8 mouse cellular contexts compared by ENCODE assay signal in the genomic region with DNA sequence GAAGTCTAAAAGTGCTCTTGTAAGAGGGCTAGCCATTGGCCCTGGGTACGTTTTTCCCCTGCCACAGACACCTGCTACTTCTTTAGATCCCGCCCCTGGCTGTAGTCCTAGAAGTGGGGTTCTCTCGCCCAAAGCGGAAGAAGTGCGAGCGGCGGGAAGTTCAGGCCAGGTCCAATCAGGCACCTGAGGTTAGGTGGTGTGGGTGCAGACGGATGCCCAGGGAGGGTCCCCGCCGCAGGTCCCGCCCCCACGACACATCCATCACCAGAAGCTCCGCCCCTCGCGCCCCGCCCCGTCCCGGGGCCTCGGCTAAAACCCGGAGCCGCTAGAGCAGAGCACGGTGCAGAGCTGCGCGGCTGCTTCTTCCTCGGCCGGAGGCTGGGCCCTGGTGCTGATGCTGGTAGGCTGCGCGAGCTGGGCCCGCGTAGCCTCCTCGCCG. TPM values are rescaled to one million over a fixed set of nuclear protein-coding genes. Genes with fewer than 3 reads are reported as not detected.
DNase-seq lines count a peak whose midpoint lies in the region; ATAC-seq and TF ChIP-seq lines count a peak whose summit lies in the region.

A gene (plus strand): TSS at position 333 of the 439 bp plus-strand sequence.

- peak within 1 kb of the TSS; percentile 48 for H3K9ac ChIP-seq in embryonic facial prominence, embryonic 15.5 days
- 0 out of 2 replicates have a peak within 1 kb of the TSS, but pooled peaks have one; percentile 15 for H3K9ac ChIP-seq in liver, embryonic 15.5 days
- peak within 1 kb of the TSS; percentile 97 for H3K9ac ChIP-seq in neural tube, embryonic 12.5 days
- peak within 1 kb of the TSS; percentile 79 for H3K9ac ChIP-seq in stomach, embryonic 16.5 days (ENCODE audit: low read length)

- no peak within 1 kb of the TSS for H3K27ac ChIP-seq in bone marrow macrophage, adult 2 months (ENCODE audit: insufficient read depth, low read depth, low read length)
- H3K27ac ChIP-seq in embryonic facial prominence, embryonic 15.5 days (replicated peaks) = peak within 1 kb of the TSS; percentile 67
- no peak within 1 kb of the TSS for H3K27ac ChIP-seq in liver, embryonic 15.5 days (replicated peaks)
- H3K27ac ChIP-seq in neural tube, embryonic 12.5 days = peak within 1 kb of the TSS; percentile 97
- peak within 1 kb of the TSS; percentile 76 for H3K27ac ChIP-seq in stomach, embryonic 16.5 days (ENCODE audit: low read length)

- H3K27me3 ChIP-seq in embryonic facial prominence, embryonic 15.5 days = peaks cover 21% of the 10 kb centered on the region; the same call in 1 of the 2 replicates
- peaks cover 42% of the 10 kb centered on the region for H3K27me3 ChIP-seq in liver, embryonic 15.5 days
- H3K27me3 ChIP-seq in neural tube, embryonic 12.5 days (replicated peaks) = no peaks in the 10 kb centered on the region
- H3K27me3 ChIP-seq in stomach, embryonic 16.5 days (ENCODE audit: control insufficient read depth, insufficient read depth, low read length) = peaks cover 8% of the 10 kb centered on the region; the same call in 1 of the 2 replicates

- no peak for TF ChIP-seq CTCF in bone marrow macrophage, adult 2 months (IDR thresholded peaks at IDR 0.05; ENCODE audit: low read depth, low read length)

- H3K36me3 ChIP-seq in embryonic facial prominence, embryonic 15.5 days = no peaks in the 10 kb centered on the region
- H3K36me3 ChIP-seq in liver, embryonic 15.5 days (replicated peaks) = no peaks in the 10 kb centered on the region
- H3K36me3 ChIP-seq in neural tube, embryonic 12.5 days = no peaks in the 10 kb centered on the region
- H3K36me3 ChIP-seq in stomach, embryonic 16.5 days (ENCODE audit: control insufficient read depth, insufficient read depth, low read length) = no peaks in the 10 kb centered on the region

- TF ChIP-seq POLR2A in bone marrow macrophage, adult 2 months (IDR thresholded peaks at IDR 0.05; ENCODE audit: borderline replicate concordance, low read depth, low read length) = no peak

- peak within 1 kb of the TSS; percentile 100 for H3K4me2 ChIP-seq in embryonic facial prominence, embryonic 15.5 days (replicated peaks)
- peak within 1 kb of the TSS; percentile 90 for H3K4me2 ChIP-seq in liver, embryonic 15.5 days
- H3K4me2 ChIP-seq in neural tube, embryonic 12.5 days (replicated peaks) = peak within 1 kb of the TSS; percentile 61
- peak within 1 kb of the TSS; percentile 98 for H3K4me2 ChIP-seq in stomach, embryonic 16.5 days (ENCODE audit: low read depth, low read length)

- peak; percentile 94 for ATAC-seq in embryonic facial prominence, embryonic 15.5 days (ENCODE audit: insufficient number of reproducible peaks, low FRiP score, low TSS enrichment, low read depth)
- ATAC-seq in liver, embryonic 15.5 days (ENCODE audit: insufficient read depth) = peak; percentile 75
- ATAC-seq in neural tube, embryonic 12.5 days (ENCODE audit: low FRiP score, low read depth) = peak; percentile 97
- peak; percentile 96 for ATAC-seq in stomach, embryonic 16.5 days (ENCODE audit: insufficient read depth, low FRiP score)

- peak within 1 kb of the TSS; percentile 48 for H3K4me3 ChIP-seq in bone marrow macrophage, adult 2 months (ENCODE audit: insufficient read depth, low read length)
- peak within 1 kb of the TSS; percentile 74 for H3K4me3 ChIP-seq in embryonic facial prominence, embryonic 15.5 days (replicated peaks)
- peak within 1 kb of the TSS; percentile 61 for H3K4me3 ChIP-seq in liver, embryonic 15.5 days (replicated peaks)
- peak within 1 kb of the TSS; percentile 98 for H3K4me3 ChIP-seq in neural tube, embryonic 12.5 days
- H3K4me3 ChIP-seq in stomach, embryonic 16.5 days (replicated peaks; ENCODE audit: low read length) = peak within 1 kb of the TSS; percentile 75

- no peaks in the 10 kb centered on the region for H3K9me3 ChIP-seq in embryonic facial prominence, embryonic 15.5 days (replicated peaks)
- H3K9me3 ChIP-seq in liver, embryonic 15.5 days (replicated peaks) = no peaks in the 10 kb centered on the region
- H3K9me3 ChIP-seq in neural tube, embryonic 12.5 days = no peaks in the 10 kb centered on the region
- no peaks in the 10 kb centered on the region for H3K9me3 ChIP-seq in stomach, embryonic 16.5 days (replicated peaks; ENCODE audit: control insufficient read depth, low read length)

- WGBS in embryonic facial prominence, embryonic 15.5 days = under 1% methylated on average over 32 of the region's 32 CpGs
- WGBS in large intestine, adult 2 months = under 1% methylated on average over 32 of the region's 32 CpGs
- WGBS in liver, embryonic 15.5 days (ENCODE audit: insufficient replicate concordance) = under 1% methylated on average over 32 of the region's 32 CpGs
- under 1% methylated on average over 32 of the region's 32 CpGs for WGBS in neural tube, embryonic 12.5 days
- WGBS in stomach, embryonic 16.5 days = under 1% methylated on average over 30 of the region's 32 CpGs

- no peaks in the 10 kb centered on the region for H3K4me1 ChIP-seq in bone marrow macrophage, adult 2 months (ENCODE audit: control insufficient read depth, insufficient read depth, low read length)
- peaks cover 4% of the 10 kb centered on the region for H3K4me1 ChIP-seq in embryonic facial prominence, embryonic 15.5 days
- H3K4me1 ChIP-seq in liver, embryonic 15.5 days (replicated peaks) = peaks cover 14% of the 10 kb centered on the region
- peaks cover 22% of the 10 kb centered on the region for H3K4me1 ChIP-seq in neural tube, embryonic 12.5 days
- H3K4me1 ChIP-seq in stomach, embryonic 16.5 days (ENCODE audit: control insufficient read depth, insufficient read depth, low read length) = peaks cover 3% of the 10 kb centered on the region

- peak; percentile 97 for DNase-seq in B cell, adult 2 months
- peak; percentile 36 to 46 for DNase-seq in heart, postnatal 14 days
- DNase-seq in large intestine, adult 2 months (ENCODE audit: low read depth, low spot score) = peak; percentile 35

- intact Hi-C loops in heart, postnatal 14 days (cut with DNase I) = no loop called here

RNA-seq across cellular contexts. Expression of the gene that starts here (rescaled TPM):
- not detected in 2 replicates for polyA plus RNA-seq in bone marrow macrophage, adult 2 months (2012; ENCODE audit: insufficient read depth, insufficient read length, missing spikeins)
- polyA plus RNA-seq in embryonic facial prominence, embryonic 15.5 days (2015; fragmentation: Nextera tagmentation; extraction: Ambion mirVana) = 4.7 and 5.6 TPM in 2 replicates
- total RNA-seq in heart, postnatal 14 days (2021) = under 1 TPM; 0.17 to 0.68 TPM
- 4.4 and 5.4 TPM in 2 replicates for polyA plus RNA-seq in large intestine, adult 2 months (2012; rRNA removed)
- 0.16 and 0.22 TPM in 2 replicates for polyA plus RNA-seq in liver, embryonic 15.5 days (2015; fragmentation: Nextera tagmentation; extraction: Ambion mirVana)
- 20.1 and 22.5 TPM in 2 replicates for polyA plus RNA-seq in neural tube, embryonic 12.5 days (2016; fragmentation: Nextera tagmentation; extraction: Ambion mirVana)
- polyA plus RNA-seq in stomach, embryonic 16.5 days (2015; fragmentation: Nextera tagmentation; extraction: Ambion mirVana) = 0.57 and 0.85 TPM in 2 replicates

Comparison
In these comparisons a context has a peak if more than half of its experiments do, and no peak if none do; other contexts are left out.
1. Peak in DNase-seq in heart, postnatal 14 days; RNA of the gene not detected or under 1 TPM.
2. Peak in ATAC-seq, H3K4me3 ChIP-seq, H3K9ac ChIP-seq and H3K4me2 ChIP-seq in liver, embryonic 15.5 days; RNA of the gene not detected or under 1 TPM.
3. Peak in ATAC-seq, H3K4me3 ChIP-seq, H3K27ac ChIP-seq, H3K9ac ChIP-seq and H3K4me2 ChIP-seq in stomach, embryonic 16.5 days; RNA of the gene not detected or under 1 TPM.
4. DNase-seq: peak in every context shown above with its lines; median percentile 97 in B cell, adult 2 months; 41 in heart, postnatal 14 days; 35 in large intestine, adult 2 months.
5. H3K27ac ChIP-seq: peak in embryonic facial prominence, embryonic 15.5 days (single experiment) and neural tube, embryonic 12.5 days (single experiment); none in bone marrow macrophage, adult 2 months (single experiment) and liver, embryonic 15.5 days (single experiment).
6. H3K4me3 ChIP-seq: peak in every context shown above with its lines; median percentile 98 in neural tube, embryonic 12.5 days; 75 in stomach, embryonic 16.5 days; 74 in embryonic facial prominence, embryonic 15.5 days; 61 in liver, embryonic 15.5 days; 48 in bone marrow macrophage, adult 2 months.
7. H3K9ac ChIP-seq: peak in every context shown above with its lines; median percentile 97 in neural tube, embryonic 12.5 days; 79 in stomach, embryonic 16.5 days; 48 in embryonic facial prominence, embryonic 15.5 days; 15 in liver, embryonic 15.5 days.
8. Peak in every context shown above with its lines, with median percentiles within 50 percentile points of each other: ATAC-seq and H3K4me2 ChIP-seq.